Mouse (Mus musculus) urinary bladder, postnatal 25 days (tissue): ENCODE data around the gene Rybp.

ENCODE experiments used
- DNase-seq: peaks from one replicate; pipeline ENCODE4 v3.0.0; 2022; ENCODE audit warnings: low spot score

Gene Rybp

GRCm38 (mm10) chr6:100288016-100288729 lies 888 bp upstream of the Rybp start:
- peak; percentile 38 for DNase-seq

- DNase-seq = peak; percentile 61
These were observed 532 bp downstream of the Rybp start for GRCm38 (mm10) chr6:100286573-100287333.

GRCm38 (mm10) chr6:100285985-100286572 lies 1.2 kb downstream of the Rybp start:
- no peak for DNase-seq

- DNase-seq = no peak
These were observed 8.4 kb downstream of the Rybp start for GRCm38 (mm10) chr6:100278841-100279240.

GRCm38 (mm10) chr6:100276344-100276743 lies 10.9 kb downstream of the Rybp start:
- no peak for DNase-seq

- no peak for DNase-seq
These were observed 11.6 kb downstream of the Rybp start for GRCm38 (mm10) chr6:100275643-100276042.

- no peak for DNase-seq
These were observed 13.7 kb downstream of the Rybp start for GRCm38 (mm10) chr6:100273556-100273955.

- no peak for DNase-seq
These were observed 15.3 kb downstream of the Rybp start for GRCm38 (mm10) chr6:100271992-100272391.

- DNase-seq = no peak
These were observed 16.5 kb downstream of the Rybp start for GRCm38 (mm10) chr6:100270765-100271164.

GRCm38 (mm10) chr6:100259607-100260006 lies 27.7 kb downstream of the Rybp start:
- DNase-seq = no peak

GRCm38 (mm10) chr6:100258278-100258677 lies 29.0 kb downstream of the Rybp start:
- DNase-seq = no peak

- no peak for DNase-seq
These were observed 31.9 kb downstream of the Rybp start for GRCm38 (mm10) chr6:100255411-100255810.

GRCm38 (mm10) chr6:100254671-100255070 lies 32.6 kb downstream of the Rybp start:
- DNase-seq = no peak

GRCm38 (mm10) chr6:100244474-100244873 lies 42.8 kb downstream of the Rybp start:
- DNase-seq = no peak

- DNase-seq = no peak
These were observed 52.2 kb downstream of the Rybp start for GRCm38 (mm10) chr6:100235036-100235435.

- no peak for DNase-seq
These were observed 53.8 kb downstream of the Rybp start for GRCm38 (mm10) chr6:100233522-100233921.

GRCm38 (mm10) chr6:100233061-100233460 lies 54.2 kb downstream of the Rybp start:
- DNase-seq = no peak

- no peak for DNase-seq
These were observed 61.1 kb downstream of the Rybp start for GRCm38 (mm10) chr6:100226204-100226603.

- no peak for DNase-seq
These were observed 63.4 kb downstream of the Rybp start for GRCm38 (mm10) chr6:100223932-100224331.

- DNase-seq = no peak
These were observed 63.9 kb downstream of the Rybp start for GRCm38 (mm10) chr6:100223435-100223834.

- no peak for DNase-seq
These were observed 64.4 kb downstream of the Rybp start for GRCm38 (mm10) chr6:100222927-100223326.

GRCm38 (mm10) chr6:100221803-100222202 lies 65.5 kb downstream of the Rybp start:
- DNase-seq = no peak

GRCm38 (mm10) chr6:100220917-100221560 lies 66.2 kb downstream of the Rybp start:
- DNase-seq = no peak
